Mouse (Mus musculus) liver, postnatal 0 days (tissue): Measurements from ENCODE around the gene Adra2c.

Experiments used
- CTCF ChIP-seq: sonication (generic); IDR thresholded peaks from 2 replicates; pipeline ENCODE4 v1.5.1; 2016; ENCODE audit warnings: antibody characterized with exemption, low read depth
- EP300 ChIP-seq: IDR thresholded peaks from 2 replicates; pipeline ENCODE4 v1.6.1; 2016; ENCODE audit warnings: antibody characterized with exemption, low read depth, mild to moderate bottlenecking

DNA sequence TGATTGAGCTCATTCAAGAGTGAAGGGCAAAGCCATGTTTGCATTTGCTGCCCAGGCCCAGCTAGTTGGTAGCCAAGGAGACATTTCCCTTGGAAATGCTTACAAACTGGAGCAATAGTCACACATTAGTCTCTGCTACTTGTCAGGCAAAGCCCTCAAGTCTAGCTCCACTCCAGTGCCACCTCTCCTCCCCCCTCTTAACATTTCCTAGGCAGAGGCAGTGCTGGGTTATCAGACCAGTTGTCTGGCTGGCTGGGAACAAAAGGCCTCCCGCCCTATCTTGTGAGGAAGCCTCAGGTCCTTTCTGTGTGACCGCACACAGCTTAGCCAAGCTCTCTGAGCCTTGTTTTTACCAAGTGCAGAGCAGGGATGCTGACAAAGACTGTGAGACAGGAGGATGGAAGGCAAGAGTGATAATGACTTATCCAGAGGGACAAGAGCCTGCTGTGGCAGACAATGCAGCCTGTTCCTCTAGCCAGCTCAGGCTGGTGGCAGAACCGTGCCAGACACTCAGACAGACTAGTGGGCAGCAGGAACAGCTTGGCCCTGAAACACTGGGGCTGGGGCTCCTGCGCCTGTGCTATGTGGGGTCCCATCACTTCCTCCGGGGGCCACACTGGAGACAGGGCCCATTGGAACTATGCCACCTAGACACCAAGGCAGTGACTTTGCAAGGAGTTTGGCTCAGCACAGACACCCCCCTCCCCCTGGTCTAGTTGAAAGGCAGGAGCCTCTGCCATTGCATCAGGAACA, 23.0 kb upstream of the Adra2c start:
- TF ChIP-seq CTCF, result no peak
- no peak for TF ChIP-seq EP300
